Mouse (Mus musculus) large intestine, adult 2 months (tissue): ENCODE data around the gene Itprip. TPM values are rescaled to one million over a fixed set of nuclear protein-coding genes. Genes with fewer than 3 reads are reported as not detected.
"Not testable (repeated sequence)": the region's sequence is repeated elsewhere in the genome, so short reads cannot be mapped to it uniquely, and the experiment has no call there.

ENCODE experiments used
- DNase-seq: peaks from one replicate; pipeline ENCODE4 v3.0.0-alpha.2; 2012; ENCODE audit warnings: low read depth, low spot score
- WGBS: fragments of 180-500 bp; shearing (Covaris S2); methylation state at CpG from one replicate; pipeline ENCODE4 v1.1.7; 2018; 5-methylcytosine and 5-hydroxymethylcytosine counted together
- polyA plus RNA-seq: library from polyadenylated mRNA; depleted of rRNA; stranded (reverse); fragments of >200 nt; gene quantifications from 2 replicates; pipeline ENCODE4 v1.2.3, GENCODE M21; 2012; rRNA removed

Itprip gene
- polyA plus RNA-seq, 1 experiment = 3.6 TPM

- WGBS = 95% methylated on average over 3 of the region's 3 CpGs
- DNase-seq = no peak
These were observed 56.5 kb downstream of the Itprip start for GRCm38 (mm10) chr19:47862581-47862980.

- 89% methylated on average over 8 of the region's 8 CpGs for WGBS
- DNase-seq = no peak
These were observed 59.9 kb downstream of the Itprip start for GRCm38 (mm10) chr19:47859180-47859579.

GRCm38 (mm10) chr19:47857957-47858942 lies 60.8 kb downstream of the Itprip start:
- WGBS = 87% methylated on average over 18 of the region's 18 CpGs

GRCm38 (mm10) chr19:47854796-47855783 lies 64.0 kb downstream of the Itprip start, which contains the start of gene Gsto1:
Gene Gsto1 (plus strand): TSS chr19:47854970.
- peak; percentile 83 for DNase-seq
- WGBS = under 1% methylated on average over 60 of the region's 60 CpGs

More at GRCm38 (mm10) chr19:47857957-47858942, 60.8 kb downstream of the Itprip start:
- DNase-seq = no peak

- DNase-seq = peak; percentile 36
- 13% methylated on average over 13 of the region's 13 CpGs for WGBS
These were observed 64.9 kb downstream of the Itprip start for GRCm38 (mm10) chr19:47853951-47854795.

GRCm38 (mm10) chr19:47853053-47853452 lies 66.0 kb downstream of the Itprip start:
- WGBS = 83% methylated on average over 3 of the region's 3 CpGs
- DNase-seq = no peak

GRCm38 (mm10) chr19:47852131-47852530 lies 67.0 kb downstream of the Itprip start:
- 64% methylated on average over 3 of the region's 3 CpGs for WGBS
- DNase-seq = not testable (repeated sequence)

GRCm38 (mm10) chr19:47849735-47850134 lies 69.4 kb downstream of the Itprip start:
- 83% methylated on average over 3 of the region's 3 CpGs for WGBS
- DNase-seq = no peak

Other genes starting within 250 kb of the Itprip start
- gene Col17a1, start 227.2 kb downstream of the Itprip start, polyA plus RNA-seq = 0.09 and 0.23 TPM in 2 replicates
- gene Sfr1, start 187.6 kb downstream of the Itprip start, polyA plus RNA-seq = 28.7 and 34.7 TPM in 2 replicates
- gene Gsto1, start 64.3 kb downstream of the Itprip start, polyA plus RNA-seq = 222 and 279 TPM in 2 replicates
- gene Gsto2, start 53.8 kb downstream of the Itprip start, polyA plus RNA-seq = 0.26 and 0.41 TPM in 2 replicates
- gene Cfap43, start within 50 bp of the Itprip start, polyA plus RNA-seq = 0.12 TPM in 1 of 2 replicates, not detected in the other
- not detected in 2 replicates for gene Cfap58, start 18.4 kb upstream of the Itprip start, polyA plus RNA-seq